Mouse (Mus musculus): Measurements from ENCODE around the gene Gan. TPM values are rescaled to one million over a fixed set of nuclear protein-coding genes. Genes with fewer than 3 reads are reported as not detected.

The Gan gene
- polyA plus RNA-seq, 1 experiment from 2014 or later = 2.5 TPM

- DNase-seq (ENCODE audit: extremely low spot score, low spot score) = no peak
- Histone ChIP-seq H3K27ac (peak overlapping the region; percentile 95), H3K4me3 (peak overlapping the region; percentile 94; the same call in 1 of the 2 replicates), H3K4me1 (peaks cover 62% of the 10 kb centered on the region), H3K36me3 (replicated peaks) (peaks cover 19% of the 10 kb centered on the region), H3K27me3 (ENCODE audit: poor library complexity, severe bottlenecking) (no peaks in the 10 kb centered on the region), H3K9me3 (no peaks in the 10 kb centered on the region)
- WGBS = 19% methylated on average over 9 of the region's 9 CpGs
Observed at GRCm38 (mm10) chr8:117261702-117262101, 103.8 kb downstream of the Gan start.

GRCm38 (mm10) chr8:117262685-117263084 lies 104.8 kb downstream of the Gan start:
- Histone ChIP-seq H3K27me3 (ENCODE audit: poor library complexity, severe bottlenecking) (no peaks in the 10 kb centered on the region), H3K27ac (0 out of 2 replicates have a peak overlapping the region, but pooled peaks have one; percentile 25), H3K9me3 (no peaks in the 10 kb centered on the region), H3K36me3 (replicated peaks) (peaks cover 21% of the 10 kb centered on the region), H3K4me1 (peaks cover 65% of the 10 kb centered on the region), H3K4me3 (no peak overlapping the region)
- 73% methylated on average over 8 of the region's 8 CpGs for whole genome bisulfite sequencing
- DNase-seq (ENCODE audit: extremely low spot score, low spot score) = no peak

DNA sequence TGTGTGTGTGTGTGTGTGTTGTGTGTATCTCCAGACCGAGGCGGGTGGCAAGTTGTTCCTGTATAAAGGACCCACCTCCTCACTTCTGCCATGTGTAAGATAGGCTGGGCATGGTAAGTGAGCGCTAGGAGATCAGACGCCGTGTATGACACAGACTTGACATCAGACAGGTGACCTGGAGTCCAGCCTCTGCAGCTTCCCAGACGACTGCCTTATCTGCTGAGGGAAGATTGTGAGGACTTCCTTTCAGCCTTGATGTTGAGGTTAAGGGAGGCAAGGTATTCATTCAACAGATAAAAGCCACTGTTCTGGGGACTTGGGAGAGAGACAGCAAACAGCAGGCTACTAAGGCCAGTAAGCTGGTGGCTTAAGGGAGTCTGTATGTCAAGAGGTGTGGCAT lies 105.5 kb downstream of the Gan start:
- no peak overlapping the region for H3K4me3 ChIP-seq
- H3K9me3 ChIP-seq = no peaks in the 10 kb centered on the region
- H3K27me3 ChIP-seq (ENCODE audit: poor library complexity, severe bottlenecking) = no peaks in the 10 kb centered on the region
- WGBS = 70% methylated on average over 6 of the region's 6 CpGs
- no peak overlapping the region for H3K27ac ChIP-seq
- peaks cover 29% of the 10 kb centered on the region for H3K36me3 ChIP-seq (replicated peaks)
- peaks cover 62% of the 10 kb centered on the region for H3K4me1 ChIP-seq
- DNase-seq (ENCODE audit: extremely low spot score, low spot score) = no peak

GRCm38 (mm10) chr8:117265079-117265478 lies 107.1 kb downstream of the Gan start:
- peaks cover 42% of the 10 kb centered on the region for H3K36me3 ChIP-seq (replicated peaks)
- 93% methylated on average over 5 of the region's 5 CpGs for WGBS
- no peak overlapping the region for H3K4me3 ChIP-seq
- no peak overlapping the region for H3K27ac ChIP-seq
- H3K4me1 ChIP-seq = peaks cover 46% of the 10 kb centered on the region
- H3K27me3 ChIP-seq (ENCODE audit: poor library complexity, severe bottlenecking) = no peaks in the 10 kb centered on the region
- H3K9me3 ChIP-seq = no peaks in the 10 kb centered on the region
- DNase-seq (ENCODE audit: extremely low spot score, low spot score) = no peak

Other genes starting within 250 kb of the Gan start
- 73.7 and 80.9 TPM in 2 replicates for gene Cmc2, start 236.7 kb upstream of the Gan start, polyA plus RNA-seq (2016; fragmentation: Nextera tagmentation; extraction: Ambion mirVana)
- 69.5 and 71.7 TPM in 2 replicates for gene Cenpn, start 236.4 kb upstream of the Gan start, polyA plus RNA-seq (2016; fragmentation: Nextera tagmentation; extraction: Ambion mirVana)
- gene Atmin, start 214.7 kb upstream of the Gan start, polyA plus RNA-seq (2016; fragmentation: Nextera tagmentation; extraction: Ambion mirVana) = 14.4 and 14.6 TPM in 2 replicates
- gene 1700030J22Rik, start 179.2 kb upstream of the Gan start, polyA plus RNA-seq (2016; fragmentation: Nextera tagmentation; extraction: Ambion mirVana) = 2.4 and 2.9 TPM in 2 replicates
- 204 and 205 TPM in 2 replicates for gene Gcsh, start 164.6 kb upstream of the Gan start, polyA plus RNA-seq (2016; fragmentation: Nextera tagmentation; extraction: Ambion mirVana)
- not detected in 2 replicates for gene Pkd1l2, start 75.7 kb upstream of the Gan start, polyA plus RNA-seq (2016; fragmentation: Nextera tagmentation; extraction: Ambion mirVana)
- 0.22 and 0.30 TPM in 2 replicates for gene Bco1, start 62.3 kb upstream of the Gan start, polyA plus RNA-seq (2016; fragmentation: Nextera tagmentation; extraction: Ambion mirVana)
- gene Cmip, start 98.9 kb downstream of the Gan start, polyA plus RNA-seq (2016; fragmentation: Nextera tagmentation; extraction: Ambion mirVana) = 8.0 and 9.8 TPM in 2 replicates